Mouse (Mus musculus): ENCODE measurements around the gene Fhit. TPM values are rescaled to one million over a fixed set of nuclear protein-coding genes. Genes with fewer than 3 reads are reported as not detected.
"Not testable (repeated sequence)": the region's sequence is repeated elsewhere in the genome, so short reads cannot be mapped to it uniquely, and the experiment has no call there.

Fhit gene
- total RNA-seq, 2 experiments from 2014 or later, result 0.74 to 1.9 TPM

- no peak for DNase-seq (ENCODE audit: low spot score)
These were observed 228.2 kb downstream of the Fhit start for GRCm38 (mm10) chr14:10933667-10934066.

- DNase-seq (ENCODE audit: low spot score), result no peak
These were observed 243.7 kb downstream of the Fhit start for GRCm38 (mm10) chr14:10917893-10918803.

DNA sequence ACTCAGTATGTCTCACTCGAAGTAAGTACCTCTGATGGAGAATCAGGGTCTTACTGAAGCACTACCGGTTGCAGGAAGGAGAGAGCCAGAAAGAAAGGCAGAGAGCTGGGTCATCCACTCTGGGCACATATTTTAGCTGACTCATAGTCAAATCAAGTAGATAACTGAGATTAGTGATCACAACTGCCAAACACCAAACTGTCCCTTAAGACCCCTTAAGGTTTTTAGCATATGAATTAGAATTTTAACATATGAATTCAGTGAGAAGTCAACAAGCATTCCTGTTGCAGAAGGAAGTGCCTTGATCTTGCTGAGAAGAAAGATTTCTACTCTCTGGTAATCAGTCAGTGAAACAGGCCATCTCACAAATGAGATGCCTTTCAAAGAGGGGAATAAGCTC, 253.8 kb downstream of the Fhit start:
- no peak for DNase-seq (ENCODE audit: low spot score)

- no peak for DNase-seq (ENCODE audit: low spot score)
These were observed 279.1 kb downstream of the Fhit start for GRCm38 (mm10) chr14:10882759-10883158.

- DNase-seq (ENCODE audit: low spot score), result no peak
These were observed 281.1 kb downstream of the Fhit start for GRCm38 (mm10) chr14:10880749-10881148.

DNA sequence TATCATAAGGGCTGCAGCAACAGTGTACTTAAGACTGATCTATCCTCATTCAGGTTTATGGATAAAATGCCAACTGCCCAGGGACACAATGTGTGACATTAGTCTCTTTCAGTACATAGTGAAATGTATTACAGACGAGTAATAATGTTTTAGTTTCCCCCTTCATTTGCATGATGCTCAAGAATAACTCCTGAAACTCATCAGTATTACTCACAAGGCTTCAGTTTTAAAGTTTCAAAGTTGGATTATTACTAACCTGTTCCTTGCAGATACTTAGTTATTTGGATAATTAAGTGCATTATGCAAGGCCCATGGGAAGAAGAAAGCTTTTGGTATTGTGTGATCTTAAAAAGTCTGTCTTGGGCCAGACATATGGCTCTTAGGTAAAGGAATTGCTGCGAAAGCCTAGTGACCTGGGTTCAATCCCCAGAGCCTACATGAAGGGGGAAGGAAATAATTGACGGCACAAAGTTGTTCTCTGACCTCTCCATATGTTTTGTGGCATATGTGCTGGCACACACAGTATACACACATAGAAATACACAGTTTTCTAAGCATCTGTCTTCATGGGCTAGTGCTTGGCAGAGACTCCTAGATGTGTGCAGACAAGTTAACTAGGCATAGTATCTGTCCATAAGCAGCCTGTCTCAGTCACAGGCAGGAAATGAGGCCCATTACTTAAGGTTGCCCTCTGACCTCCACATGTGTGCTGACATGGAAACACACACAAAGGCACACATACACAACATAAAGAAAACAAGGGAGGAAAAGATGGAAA, 287.1 kb downstream of the Fhit start:
- no peak for DNase-seq (ENCODE audit: low spot score)

GRCm38 (mm10) chr14:10857606-10858005, 304.2 kb downstream of the Fhit start:
- no peak for DNase-seq (ENCODE audit: low spot score)

DNA sequence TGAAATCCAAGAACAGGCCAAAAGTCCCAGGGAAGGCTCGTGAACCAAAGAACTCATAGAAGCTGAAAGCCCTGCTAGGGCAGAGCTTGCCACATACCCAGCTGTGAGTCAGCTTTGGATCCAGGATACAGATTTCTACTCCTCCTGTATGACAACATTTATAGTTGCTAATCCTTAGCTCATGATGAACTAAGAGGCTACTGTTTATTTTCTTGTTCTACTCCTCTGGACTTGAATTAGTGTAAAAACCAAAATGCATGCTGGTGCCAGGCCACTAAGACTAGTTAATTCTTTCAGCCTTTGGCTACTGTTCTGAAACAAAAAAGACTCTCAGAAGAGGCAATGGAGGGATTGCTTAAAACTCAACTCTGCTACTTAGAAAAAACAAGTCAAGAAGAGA, 309.9 kb downstream of the Fhit start:
- no peak for DNase-seq (ENCODE audit: low spot score)

- no peak for DNase-seq (ENCODE audit: low spot score)
These were observed 325.8 kb downstream of the Fhit start for GRCm38 (mm10) chr14:10836001-10836400.

GRCm38 (mm10) chr14:10824819-10825218, 337.0 kb downstream of the Fhit start:
- no peak for DNase-seq (ENCODE audit: low spot score)

DNA sequence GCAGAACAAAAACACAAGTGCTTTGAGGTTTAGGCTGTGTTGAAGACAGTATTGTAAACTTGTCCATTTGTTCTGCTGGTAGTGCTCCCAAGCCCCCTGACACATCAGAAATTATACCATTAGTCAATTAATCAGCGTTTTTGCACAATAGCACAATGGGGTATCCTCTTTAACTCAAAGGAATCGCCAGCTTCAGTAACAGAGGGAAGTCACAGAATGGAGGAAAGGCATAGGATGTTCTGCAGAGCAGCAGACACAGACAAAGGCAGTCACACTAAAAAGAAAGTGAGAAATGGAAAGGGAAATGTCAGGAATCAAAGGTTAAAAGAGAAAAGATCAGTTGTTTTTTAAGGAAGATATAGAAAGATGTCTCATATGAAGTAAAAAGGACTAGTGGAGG, 348.3 kb downstream of the Fhit start:
- DNase-seq (ENCODE audit: low spot score), result no peak

DNA sequence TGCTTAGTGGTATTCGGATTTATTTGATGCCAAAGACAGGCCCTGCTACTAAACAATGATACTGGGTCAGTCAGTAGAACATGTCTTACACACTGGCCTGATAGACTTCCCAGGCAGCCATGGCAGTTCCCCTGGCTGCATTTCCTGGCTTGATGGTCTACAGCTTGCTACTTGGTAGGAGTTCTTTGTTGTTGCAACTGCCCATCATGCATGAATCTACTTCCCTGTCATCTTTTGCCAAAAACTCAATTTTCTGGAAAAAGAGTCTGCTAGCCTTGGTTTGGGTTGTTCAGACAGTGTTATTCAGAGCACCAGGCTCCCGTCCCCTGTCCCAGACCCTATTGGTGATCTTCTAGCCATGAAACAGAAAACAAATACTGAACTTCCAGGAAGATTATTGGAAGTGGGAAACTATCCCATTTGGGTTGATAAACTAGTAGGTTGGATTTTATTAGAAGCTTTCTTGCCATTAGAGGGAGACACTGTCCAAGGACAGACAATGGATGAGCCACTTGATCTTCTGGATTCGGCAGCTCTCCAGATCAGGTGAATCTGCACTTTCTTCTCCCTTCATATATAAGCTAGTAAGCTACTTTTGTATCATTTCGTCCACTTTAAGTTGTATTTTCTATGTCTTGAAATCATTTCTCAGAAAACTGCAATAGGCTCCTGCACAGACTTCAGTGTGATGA, 363.2 kb downstream of the Fhit start:
- DNase-seq (ENCODE audit: low spot score), result no peak

- no peak for DNase-seq (ENCODE audit: low spot score)
These were observed 364.2 kb downstream of the Fhit start for GRCm38 (mm10) chr14:10797595-10797994.

DNA sequence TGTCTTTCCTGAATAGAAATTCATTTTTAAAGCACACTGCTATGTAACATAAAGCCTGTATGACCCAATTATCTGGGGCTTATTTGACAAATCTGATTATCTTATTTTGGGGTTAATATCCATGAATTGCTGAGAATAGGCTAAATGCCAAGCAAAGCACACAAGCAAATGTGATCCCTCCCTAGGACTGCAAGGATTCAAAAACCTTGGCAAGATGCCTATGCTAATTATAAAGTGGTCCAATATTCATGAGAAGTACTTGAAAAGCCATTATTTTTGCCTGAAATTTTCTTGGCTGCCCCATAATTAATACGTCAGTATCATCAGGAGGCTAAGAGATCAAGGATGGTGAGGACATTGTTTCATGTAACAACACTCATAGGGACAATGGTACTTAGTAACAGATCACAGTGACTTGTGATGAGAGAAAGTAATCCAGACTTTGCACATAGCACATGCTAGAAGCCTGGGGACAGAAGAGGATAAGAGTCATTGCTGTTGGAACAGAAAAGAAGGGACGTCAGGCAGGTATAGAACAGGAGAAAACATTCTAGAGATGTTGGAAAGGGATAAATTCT, 366.2 kb downstream of the Fhit start:
- DNase-seq (ENCODE audit: low spot score), result no peak

DNA sequence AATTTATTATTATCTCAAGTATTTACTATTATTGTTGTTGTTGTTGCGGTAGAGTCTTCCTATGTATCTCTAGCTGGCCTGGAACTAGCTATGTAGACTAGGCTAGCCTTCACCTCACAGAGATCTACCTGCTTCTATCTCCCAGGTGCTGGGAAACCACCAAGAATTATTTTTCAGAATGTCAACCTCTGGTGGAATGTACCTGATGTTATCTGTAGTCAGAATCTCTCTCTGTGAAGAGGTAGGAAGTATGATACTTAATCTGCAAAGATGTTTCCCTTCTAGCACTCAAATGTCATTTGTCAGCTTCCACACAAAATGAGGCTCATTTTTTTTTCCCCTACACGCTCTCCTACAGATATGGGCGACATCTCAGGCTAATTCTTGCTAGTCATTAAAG, 377.9 kb downstream of the Fhit start:
- no peak for DNase-seq (ENCODE audit: low spot score)

- DNase-seq (ENCODE audit: low spot score), result no peak
These were observed 383.1 kb downstream of the Fhit start for GRCm38 (mm10) chr14:10778721-10779120.

GRCm38 (mm10) chr14:10754883-10755282, 407.0 kb downstream of the Fhit start:
- DNase-seq (ENCODE audit: low spot score), result not testable (repeated sequence)

- DNase-seq (ENCODE audit: low spot score), result no peak
These were observed 423.8 kb downstream of the Fhit start for GRCm38 (mm10) chr14:10738076-10738475.

DNA sequence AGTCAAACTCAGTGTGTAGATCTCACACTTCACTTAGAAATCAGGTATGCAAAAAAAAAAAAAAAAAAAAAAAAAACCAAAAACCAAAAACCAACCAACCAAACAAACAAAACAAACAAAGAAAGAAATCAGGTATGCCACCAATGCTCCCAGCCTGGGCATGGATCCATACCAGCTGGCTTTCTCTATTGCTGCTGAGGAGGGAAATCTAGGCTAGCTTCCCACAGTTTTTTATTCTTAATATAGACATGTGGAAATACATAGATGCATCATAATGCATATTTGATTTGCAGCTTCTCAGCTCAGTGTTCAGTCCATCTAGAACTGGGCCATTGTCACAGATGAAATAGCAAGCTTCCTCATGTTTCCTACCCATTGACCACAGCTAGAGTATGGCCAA, 439.3 kb downstream of the Fhit start:
- DNase-seq (ENCODE audit: low spot score), result no peak

GRCm38 (mm10) chr14:10712916-10713315, 448.9 kb downstream of the Fhit start:
- no peak for DNase-seq (ENCODE audit: low spot score)

DNA sequence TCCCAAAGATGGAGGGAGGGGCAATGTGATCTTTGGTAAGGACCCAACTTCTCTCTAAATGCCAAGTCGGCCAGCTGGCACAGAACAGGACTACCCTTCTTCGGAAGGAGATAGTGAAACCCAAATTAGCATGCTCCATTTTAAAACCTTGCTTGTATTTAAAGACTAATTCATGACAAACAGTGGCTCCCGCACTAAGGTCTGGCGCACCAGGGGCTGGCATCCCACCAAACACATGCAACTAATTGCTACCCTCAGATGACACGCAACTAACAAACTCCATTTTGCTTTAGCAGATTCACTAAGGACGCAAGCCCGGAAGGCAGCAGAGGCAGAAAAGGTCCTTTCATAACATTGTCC, 449.3 kb downstream of the Fhit start:
- no peak for DNase-seq (ENCODE audit: low spot score)
